Mouse (Mus musculus) liver, adult 2 months (tissue): Measurements from ENCODE around the gene Nradd. TPM values are rescaled to one million over a fixed set of nuclear protein-coding genes. Genes with fewer than 3 reads are reported as not detected.
A peak's percentile ranks its signal among the peaks of the same experiment; 100 is the strongest.

Experiments used
- DNase-seq: peaks from one replicate; pipeline ENCODE4 v3.0.0-alpha.2; 2011; ENCODE audit warnings: low read depth, low spot score; ENCODE audit errors: extremely low read depth
- H3K27ac ChIP-seq: fragments of 200-500 bp; replicated peaks from 2 replicates; pipeline ENCODE4 v1.5.1; 2012; ENCODE audit warnings: low read depth, mild to moderate bottlenecking, control low read depth, inconsistent platforms, low read length; ENCODE audit not compliant: insufficient read depth
- H3K27me3 ChIP-seq: fragments of 200-500 bp; 2 replicates; pipeline ENCODE4 v1.6.1; 2012; ENCODE audit warnings: mild to moderate bottlenecking, moderate library complexity, low read length, inconsistent platforms; ENCODE audit not compliant: control insufficient read depth, insufficient read depth
- H3K36me3 ChIP-seq: fragments of 200-500 bp; 2 replicates; pipeline ENCODE4 v1.6.1; 2012; ENCODE audit warnings: low read length, inconsistent platforms; ENCODE audit not compliant: control insufficient read depth, insufficient read depth
- H3K4me1 ChIP-seq: fragments of 200-500 bp; 2 replicates; pipeline ENCODE4 v1.6.1; 2011; ENCODE audit warnings: low read length; ENCODE audit not compliant: control insufficient read depth, insufficient read depth
- H3K4me3 ChIP-seq: fragments of 200-500 bp; 2 replicates; pipeline ENCODE4 v1.5.1; 2011; ENCODE audit warnings: low read depth, mild to moderate bottlenecking, control low read depth, low read length, moderate library complexity; ENCODE audit not compliant: insufficient read depth
- H3K79me2 ChIP-seq: fragments of 200-500 bp; 2 replicates; pipeline ENCODE4 v1.6.1; 2012; ENCODE audit warnings: inconsistent platforms, mild to moderate bottlenecking, low read length, moderate library complexity; ENCODE audit not compliant: control insufficient read depth, insufficient read depth
- H3K9ac ChIP-seq: fragments of 200-500 bp; 2 replicates; pipeline ENCODE4 v1.6.1; 2012; ENCODE audit warnings: low read depth, mild to moderate bottlenecking, control low read depth, inconsistent platforms, low read length
- CTCF ChIP-seq: fragments of 200-500 bp; IDR thresholded peaks from 2 replicates; pipeline ENCODE4 v1.5.1; 2011; ENCODE audit warnings: low read depth, low read length, control low read depth
- POLR2A ChIP-seq: fragments of 200-500 bp; IDR thresholded peaks from 2 replicates; pipeline ENCODE4 v1.6.1; 2011; ENCODE audit warnings: low read length, control low read depth; ENCODE audit not compliant: insufficient read depth; ENCODE audit errors: extremely low read depth
- WGBS: fragments of 180-500 bp; shearing (Covaris S2); methylation state at CpG from one replicate; pipeline ENCODE4 v1.1.7; 2018; 5-methylcytosine and 5-hydroxymethylcytosine counted together
- polyA plus RNA-seq: library from polyadenylated mRNA; depleted of rRNA; stranded (reverse); fragments of >200 nt; gene quantifications from 2 replicates; pipeline ENCODE4 v1.2.3, GENCODE M21; 2012
- total RNA-seq: library from RNA; depleted of rRNA; stranded (reverse); fragments of >200 nt; gene quantifications from 2 replicates; pipeline ENCODE4 v1.2.3, GENCODE M21; 2014

Nradd gene
- total and polyA plus RNA-seq, 2 experiments: 0.65 to 1.4 TPM

- no peak for DNase-seq
- Histone ChIP-seq H3K4me3 (no peak overlapping the region), H3K9ac (no peak overlapping the region), H3K27ac (no peak overlapping the region), H3K4me1 (no peaks in the 10 kb centered on the region), H3K79me2 (no peaks in the 10 kb centered on the region), H3K36me3 (peaks cover 7% of the 10 kb centered on the region; the same call in 1 of the 2 replicates), H3K27me3 (no peaks in the 10 kb centered on the region)
- TF ChIP-seq CTCF (no peak), POLR2A (no peak)
- 73% methylated on average over 17 of the region's 17 CpGs for WGBS
Observed at GRCm38 (mm10) chr9:110633882-110634281, 9.6 kb upstream of the Nradd start.

GRCm38 (mm10) chr9:110632671-110633070 is 8.4 kb upstream of the Nradd start:
- Histone ChIP-seq H3K4me3 (no peak overlapping the region), H3K27me3 (no peaks in the 10 kb centered on the region), H3K9ac (no peak overlapping the region), H3K27ac (no peak overlapping the region), H3K4me1 (no peaks in the 10 kb centered on the region), H3K36me3 (peaks cover 7% of the 10 kb centered on the region; the same call in 1 of the 2 replicates), H3K79me2 (no peaks in the 10 kb centered on the region)
- TF ChIP-seq CTCF (no peak), POLR2A (no peak)
- WGBS: 95% methylated on average over 15 of the region's 15 CpGs
- DNase-seq: no peak

GRCm38 (mm10) chr9:110631651-110632275 is 7.5 kb upstream of the Nradd start:
- no peak overlapping the region for H3K4me3 ChIP-seq
- H3K27ac ChIP-seq: no peak overlapping the region
- no peak for TF ChIP-seq POLR2A
- no peak for TF ChIP-seq CTCF
- no peaks in the 10 kb centered on the region for H3K4me1 ChIP-seq
- 88% methylated on average over 30 of the region's 30 CpGs for WGBS
- no peak overlapping the region for H3K9ac ChIP-seq
- no peak for DNase-seq
- H3K36me3 ChIP-seq: peaks cover 9% of the 10 kb centered on the region
- no peaks in the 10 kb centered on the region for H3K79me2 ChIP-seq
- H3K27me3 ChIP-seq: no peaks in the 10 kb centered on the region

- no peak for TF ChIP-seq POLR2A
- TF ChIP-seq CTCF: peak; percentile 71
- peaks cover 9% of the 10 kb centered on the region for H3K36me3 ChIP-seq
- 74% methylated on average over 10 of the region's 10 CpGs for WGBS
- H3K4me1 ChIP-seq: no peaks in the 10 kb centered on the region
- no peak overlapping the region for H3K27ac ChIP-seq
- H3K79me2 ChIP-seq: no peaks in the 10 kb centered on the region
- no peak for DNase-seq
- H3K27me3 ChIP-seq: no peaks in the 10 kb centered on the region
- no peak overlapping the region for H3K4me3 ChIP-seq
- no peak overlapping the region for H3K9ac ChIP-seq
Observed at GRCm38 (mm10) chr9:110631191-110631590, 6.9 kb upstream of the Nradd start.

GRCm38 (mm10) chr9:110630171-110630570 is 5.9 kb upstream of the Nradd start:
- Histone ChIP-seq H3K27me3 (no peaks in the 10 kb centered on the region), H3K9ac (no peak overlapping the region), H3K4me1 (peaks cover 1% of the 10 kb centered on the region; the same call in 1 of the 2 replicates), H3K27ac (no peak overlapping the region), H3K4me3 (no peak overlapping the region), H3K79me2 (no peaks in the 10 kb centered on the region), H3K36me3 (peaks cover 9% of the 10 kb centered on the region)
- WGBS: 92% methylated on average over 15 of the region's 15 CpGs
- no peak for DNase-seq
- TF ChIP-seq POLR2A (no peak), CTCF (no peak)

GRCm38 (mm10) chr9:110625350-110625908 is 1.2 kb upstream of the Nradd start:
- no peak overlapping the region; the same call in 1 of the 2 replicates for H3K4me3 ChIP-seq
- H3K36me3 ChIP-seq: peaks cover 2% of the 10 kb centered on the region
- H3K4me1 ChIP-seq: peaks cover 4% of the 10 kb centered on the region; the same call in 1 of the 2 replicates
- no peaks in the 10 kb centered on the region for H3K79me2 ChIP-seq
- H3K27ac ChIP-seq: 0 out of 2 replicates have a peak overlapping the region, but pooled peaks have one; percentile 4
- WGBS: 88% methylated on average over 11 of the region's 11 CpGs
- DNase-seq: no peak
- H3K27me3 ChIP-seq: no peaks in the 10 kb centered on the region
- no peak for TF ChIP-seq CTCF
- TF ChIP-seq POLR2A: no peak
- H3K9ac ChIP-seq: peak overlapping the region; percentile 51
